Mouse (Mus musculus): ENCODE data around the gene Csf2rb. TPM values are rescaled to one million over a fixed set of nuclear protein-coding genes. Genes with fewer than 3 reads are reported as not detected.
"Not testable (repeated sequence)": the region's sequence is repeated elsewhere in the genome, so short reads cannot be mapped to it uniquely, and the experiment has no call there.

The Csf2rb gene
- polyA plus RNA-seq, 1 experiment from 2014 or later: 3.9 TPM

DNA sequence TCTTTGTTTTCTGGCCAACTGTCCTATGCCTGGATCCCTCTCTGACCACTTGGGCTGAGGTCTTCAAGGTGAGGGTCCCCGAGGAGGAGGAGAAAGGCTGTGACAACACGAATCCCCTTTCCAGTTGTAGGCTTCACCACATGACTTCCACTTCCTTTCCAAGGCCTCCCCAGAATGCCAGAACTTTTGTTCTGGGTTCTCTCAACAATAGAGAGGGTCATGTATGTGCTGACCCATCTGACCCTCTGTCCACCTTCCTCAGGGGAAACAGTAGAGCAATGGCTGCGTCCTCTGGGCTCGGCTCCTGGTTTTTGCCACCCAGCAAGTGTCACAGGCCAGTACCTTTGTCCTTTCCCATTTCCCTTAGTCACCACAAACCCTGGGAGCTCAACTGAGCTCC is 14.6 kb upstream of the Csf2rb start:
- 85% methylated on average over 4 of the region's 4 CpGs for WGBS

DNA sequence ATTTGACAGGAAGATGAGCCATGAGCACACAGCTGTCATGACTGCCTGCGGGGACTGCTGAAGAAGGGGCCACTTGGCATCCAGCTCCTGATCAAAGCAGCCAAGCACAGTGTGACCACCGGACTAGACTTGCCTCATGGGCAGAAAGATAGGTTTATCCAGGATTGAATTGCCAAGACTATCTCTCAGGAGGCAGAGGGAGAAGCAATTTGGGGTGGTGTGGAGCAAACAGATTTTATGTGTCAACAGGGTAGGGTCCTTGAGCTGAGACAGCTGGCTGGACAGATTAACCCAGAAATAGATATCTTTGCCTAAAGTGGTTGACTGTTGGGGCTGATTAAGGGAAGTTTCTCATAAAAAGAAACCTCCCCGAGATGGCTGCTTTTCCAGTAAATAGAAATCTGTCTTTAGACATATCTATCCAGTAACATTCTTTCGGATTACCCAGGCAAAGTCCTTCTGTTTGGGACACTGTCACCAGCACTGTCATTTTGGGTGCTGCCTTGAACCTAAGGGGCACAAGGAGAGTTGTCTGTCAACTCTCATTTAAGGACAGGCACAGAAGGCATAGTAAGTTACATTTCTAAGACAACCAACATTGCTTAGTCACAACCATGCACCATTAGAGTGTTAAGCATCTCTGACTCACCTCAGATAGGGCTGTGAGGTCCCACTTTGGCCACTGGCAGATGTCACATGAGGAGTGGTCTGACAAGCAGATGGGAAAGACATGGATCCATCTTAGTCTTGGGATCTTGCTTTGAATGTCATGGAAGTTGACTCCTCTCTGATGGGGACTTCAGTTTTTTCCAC is 12.9 kb upstream of the Csf2rb start:
- not testable (repeated sequence) for H3K4me3 ChIP-seq; H3K9me3 ChIP-seq; DNase-seq (ENCODE audit: extremely low spot score, low spot score); H3K4me1 ChIP-seq; H3K27ac ChIP-seq; H3K36me3 ChIP-seq (replicated peaks); H3K27me3 ChIP-seq (ENCODE audit: poor library complexity, severe bottlenecking)
- WGBS: 86% methylated on average over 4 of the region's 4 CpGs

More for the DNA sequence above, 14.6 kb upstream of the Csf2rb start:
- Histone ChIP-seq H3K27ac (no peak overlapping the region), H3K27me3 (ENCODE audit: poor library complexity, severe bottlenecking) (no peaks in the 10 kb centered on the region), H3K4me3 (no peak overlapping the region), H3K36me3 (replicated peaks) (no peaks in the 10 kb centered on the region), H3K9me3 (no peaks in the 10 kb centered on the region), H3K4me1 (0 out of 2 replicates have a peak, but pooled peaks cover 3% of the 10 kb centered on the region)
- DNase-seq (ENCODE audit: extremely low spot score, low spot score): no peak

DNA sequence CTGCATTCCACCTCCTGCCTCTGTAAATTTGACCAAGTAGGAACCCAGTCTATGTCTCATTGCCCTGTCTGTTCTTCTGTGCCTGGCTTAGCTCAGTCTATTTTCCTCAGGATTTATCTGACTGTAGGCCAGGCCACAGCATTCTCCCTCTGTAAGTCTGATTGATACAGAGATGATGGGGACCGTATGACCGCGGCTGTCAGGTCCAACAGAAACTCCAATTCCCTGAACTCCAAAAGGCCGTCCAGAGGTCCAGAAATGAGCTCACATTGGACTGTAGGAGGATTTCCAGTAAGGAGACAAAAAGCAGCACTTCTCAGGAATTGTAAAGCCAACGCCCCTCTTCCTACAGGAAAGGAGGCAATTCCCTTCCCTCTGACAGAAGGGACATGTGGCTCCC is 11.9 kb upstream of the Csf2rb start:
- 90% methylated on average over 5 of the region's 5 CpGs for WGBS
- not testable (repeated sequence) for H3K4me1 ChIP-seq; DNase-seq (ENCODE audit: extremely low spot score, low spot score)

DNA sequence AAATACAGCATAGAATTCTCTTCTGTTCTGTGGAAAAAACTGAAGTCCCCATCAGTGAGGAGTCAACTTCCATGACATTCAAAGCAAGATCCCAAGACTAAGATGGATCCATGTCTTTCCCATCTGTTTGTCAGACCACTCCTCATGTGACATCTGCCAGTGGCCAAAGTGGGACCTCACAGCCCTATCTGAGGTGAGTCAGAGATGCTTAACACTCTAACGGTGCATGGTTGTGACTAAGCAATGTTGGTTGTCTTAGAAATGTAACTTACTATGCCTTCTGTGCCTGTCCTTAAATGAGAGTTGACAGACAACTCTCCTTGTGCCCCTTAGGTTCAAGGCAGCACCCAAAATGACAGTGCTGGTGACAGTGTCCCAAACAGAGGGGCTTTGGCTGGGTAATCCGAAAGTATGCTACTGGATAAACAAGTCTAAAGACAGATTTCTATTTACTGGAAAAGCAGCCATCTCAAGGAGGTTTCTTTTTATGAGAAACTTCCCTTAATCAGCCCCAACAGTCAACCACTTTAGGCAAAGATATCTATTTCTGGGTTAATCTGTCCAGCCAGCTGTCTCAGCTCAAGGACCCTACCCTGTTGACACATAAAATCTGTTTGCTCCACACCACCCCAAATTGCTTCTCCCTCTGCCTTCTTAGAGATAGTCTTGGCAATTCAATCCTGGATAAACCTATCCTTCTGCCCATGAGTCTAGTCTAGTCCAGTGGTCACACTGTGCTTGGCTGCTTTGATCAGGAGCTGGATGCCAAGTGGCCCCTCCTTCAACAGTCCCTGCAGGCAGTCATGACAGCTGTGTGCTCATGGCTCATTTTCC is 7.0 kb upstream of the Csf2rb start:
- 91% methylated on average over 2 of the region's 2 CpGs for WGBS
- not testable (repeated sequence) for H3K27ac ChIP-seq; H3K4me1 ChIP-seq; H3K36me3 ChIP-seq (replicated peaks); H3K4me3 ChIP-seq; H3K9me3 ChIP-seq; DNase-seq (ENCODE audit: extremely low spot score, low spot score); H3K27me3 ChIP-seq (ENCODE audit: poor library complexity, severe bottlenecking)

More for the DNA sequence above, 11.9 kb upstream of the Csf2rb start:
- not testable (repeated sequence) for H3K27me3 ChIP-seq (ENCODE audit: poor library complexity, severe bottlenecking); H3K27ac ChIP-seq; H3K36me3 ChIP-seq (replicated peaks); H3K4me3 ChIP-seq; H3K9me3 ChIP-seq

DNA sequence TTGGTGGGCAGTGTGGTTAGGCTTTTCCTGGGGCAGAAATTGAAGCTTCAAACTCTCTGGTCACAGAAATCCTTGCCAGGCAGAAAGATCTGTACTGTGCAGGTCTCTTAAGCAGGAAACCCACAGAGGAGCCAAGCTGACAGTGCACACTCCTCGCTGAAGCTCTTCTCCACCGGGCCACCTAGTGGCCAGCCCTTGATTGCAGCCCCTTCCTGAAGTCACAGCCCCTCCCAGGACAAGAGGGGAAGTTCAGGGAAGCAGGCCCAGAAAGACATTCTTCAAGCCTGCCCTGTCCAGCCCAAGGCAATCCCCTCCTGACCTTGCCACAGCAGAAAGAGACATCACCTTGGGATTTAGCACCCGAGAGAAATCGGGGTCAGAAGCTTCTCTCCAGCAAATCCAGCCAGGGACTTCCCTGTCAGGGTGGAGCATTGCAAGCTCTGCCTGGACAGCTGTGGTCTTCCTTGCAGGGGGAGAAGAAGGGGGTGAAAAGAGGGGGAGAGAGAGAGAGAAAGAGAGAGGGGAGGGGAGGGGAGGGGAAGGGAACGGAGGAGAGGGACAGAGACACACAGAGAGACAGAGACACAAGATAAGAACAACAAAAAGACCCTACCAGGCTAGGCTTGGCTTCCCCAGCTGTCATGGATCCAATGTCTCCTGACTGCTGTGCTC is 4.6 kb upstream of the Csf2rb start:
- Histone ChIP-seq H3K36me3 (replicated peaks) (no peaks in the 10 kb centered on the region), H3K9me3 (no peaks in the 10 kb centered on the region), H3K4me1 (peaks cover 4% of the 10 kb centered on the region; the same call in 1 of the 2 replicates), H3K27ac (0 out of 2 replicates have a peak overlapping the region, but pooled peaks have one; percentile 9), H3K4me3 (no peak overlapping the region), H3K27me3 (ENCODE audit: poor library complexity, severe bottlenecking) (no peaks in the 10 kb centered on the region)
- peak; percentile 55 for DNase-seq (ENCODE audit: extremely low spot score, low spot score)
- WGBS: 19% methylated on average over 5 of the region's 5 CpGs

- WGBS: 70% methylated on average over 1 of the region's 1 CpGs
Measured at GRCm38 (mm10) chr15:78323366-78323765, 2.2 kb upstream of the Csf2rb start.

GRCm38 (mm10) chr15:78324294-78324693 is 1.3 kb upstream of the Csf2rb start:
- Histone ChIP-seq H3K9me3 (no peaks in the 10 kb centered on the region), H3K4me1 (peaks cover 10% of the 10 kb centered on the region), H3K4me3 (no peak overlapping the region), H3K27ac (no peak overlapping the region), H3K36me3 (replicated peaks) (no peaks in the 10 kb centered on the region), H3K27me3 (ENCODE audit: poor library complexity, severe bottlenecking) (no peaks in the 10 kb centered on the region)
- 83% methylated on average over 2 of the region's 2 CpGs for WGBS
- DNase-seq (ENCODE audit: extremely low spot score, low spot score): no peak

More at GRCm38 (mm10) chr15:78323366-78323765, 2.2 kb upstream of the Csf2rb start:
- no peaks in the 10 kb centered on the region for H3K9me3 ChIP-seq
- H3K36me3 ChIP-seq (replicated peaks): no peaks in the 10 kb centered on the region
- no peak overlapping the region for H3K4me3 ChIP-seq
- no peaks in the 10 kb centered on the region for H3K27me3 ChIP-seq (ENCODE audit: poor library complexity, severe bottlenecking)
- peaks cover 5% of the 10 kb centered on the region for H3K4me1 ChIP-seq
- no peak overlapping the region for H3K27ac ChIP-seq
- DNase-seq (ENCODE audit: extremely low spot score, low spot score): no peak

DNA sequence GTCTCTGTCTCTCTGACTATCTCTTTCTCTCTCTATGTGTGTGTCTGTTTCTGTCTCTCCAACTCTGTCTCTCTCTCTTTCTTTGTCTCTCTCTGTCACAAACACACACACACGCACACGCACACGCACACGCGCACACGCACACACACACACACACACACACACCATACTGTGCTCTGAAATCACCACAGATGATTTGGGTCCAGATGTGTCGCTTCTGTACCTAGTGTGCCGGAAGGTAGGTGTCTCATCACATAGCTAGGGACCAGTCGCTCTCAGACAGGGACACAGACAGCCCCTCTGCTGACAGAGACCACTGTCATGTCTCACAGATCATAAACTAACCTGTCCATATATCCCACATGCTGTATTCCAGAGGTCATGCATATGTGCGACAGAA is 1.2 kb downstream of the Csf2rb start:
- H3K36me3 ChIP-seq (replicated peaks): no peaks in the 10 kb centered on the region
- peaks cover 6% of the 10 kb centered on the region for H3K4me1 ChIP-seq
- no peak overlapping the region for H3K4me3 ChIP-seq
- no peak for DNase-seq (ENCODE audit: extremely low spot score, low spot score)
- H3K27ac ChIP-seq: no peak overlapping the region
- no peaks in the 10 kb centered on the region for H3K27me3 ChIP-seq (ENCODE audit: poor library complexity, severe bottlenecking)
- H3K9me3 ChIP-seq: no peaks in the 10 kb centered on the region
- 93% methylated on average over 10 of the region's 10 CpGs for WGBS

- not testable (repeated sequence) for H3K4me1 ChIP-seq; DNase-seq (ENCODE audit: extremely low spot score, low spot score); H3K27me3 ChIP-seq (ENCODE audit: poor library complexity, severe bottlenecking); H3K4me3 ChIP-seq; H3K27ac ChIP-seq; H3K9me3 ChIP-seq; H3K36me3 ChIP-seq (replicated peaks)
- 86% methylated on average over 6 of the region's 6 CpGs for WGBS
Measured at GRCm38 (mm10) chr15:78327753-78328341, 2.3 kb downstream of the Csf2rb start.

DNA sequence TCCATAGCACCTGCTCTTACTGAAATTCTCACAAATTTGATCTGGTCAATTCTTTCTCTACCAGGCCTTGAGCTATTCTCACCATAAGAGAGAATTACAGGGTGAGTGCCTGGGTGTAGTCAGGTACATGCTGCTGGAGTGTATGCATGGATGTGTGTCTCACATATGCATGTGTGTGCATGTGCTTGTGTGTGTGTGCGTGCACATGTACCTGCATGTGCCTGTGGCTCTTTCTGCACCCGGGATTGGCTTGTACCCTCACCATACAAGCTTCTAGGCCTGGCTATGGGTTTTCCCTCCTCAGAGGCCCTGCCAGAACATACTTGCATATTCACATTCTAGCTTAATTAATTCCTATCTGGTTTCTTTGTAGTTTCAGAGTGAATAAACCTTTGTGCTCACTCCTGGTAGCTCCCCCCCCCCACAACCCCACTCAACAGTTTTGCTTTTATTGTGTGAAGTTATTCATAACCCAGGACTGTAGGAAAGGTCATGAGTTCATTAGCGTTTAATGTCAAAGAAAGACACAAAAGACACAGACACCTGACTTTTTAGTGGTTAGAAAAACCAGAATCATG is 3.1 kb downstream of the Csf2rb start:
- no peaks in the 10 kb centered on the region for H3K36me3 ChIP-seq (replicated peaks)
- 90% methylated on average over 3 of the region's 3 CpGs for WGBS
- DNase-seq (ENCODE audit: extremely low spot score, low spot score): no peak
- H3K4me3 ChIP-seq: no peak overlapping the region
- no peaks in the 10 kb centered on the region for H3K27me3 ChIP-seq (ENCODE audit: poor library complexity, severe bottlenecking)
- no peaks in the 10 kb centered on the region for H3K9me3 ChIP-seq
- H3K4me1 ChIP-seq: peaks cover 6% of the 10 kb centered on the region
- no peak overlapping the region for H3K27ac ChIP-seq

DNA sequence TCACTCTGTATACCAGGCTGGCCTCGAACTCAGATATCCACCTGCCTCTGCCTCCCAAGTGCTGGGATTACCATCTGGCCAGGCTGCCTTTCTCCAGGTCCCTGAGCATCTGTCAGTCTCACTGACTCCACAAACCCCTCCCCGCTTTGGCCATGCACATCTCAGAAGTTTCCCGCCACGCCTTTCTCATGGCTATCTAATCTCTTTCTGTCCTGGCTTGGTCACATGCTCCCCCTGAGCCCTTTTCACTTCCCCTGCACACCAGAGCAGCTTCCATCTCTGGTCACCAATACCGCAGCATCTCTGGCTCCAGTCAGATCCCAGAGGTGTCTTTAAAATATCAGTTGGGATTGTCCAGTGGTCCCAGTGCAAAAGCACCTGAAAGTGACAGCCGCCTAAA is 4.4 kb downstream of the Csf2rb start:
- not testable (repeated sequence) for H3K27ac ChIP-seq; H3K27me3 ChIP-seq (ENCODE audit: poor library complexity, severe bottlenecking); H3K9me3 ChIP-seq; H3K36me3 ChIP-seq (replicated peaks); H3K4me3 ChIP-seq; DNase-seq (ENCODE audit: extremely low spot score, low spot score); H3K4me1 ChIP-seq
- 88% methylated on average over 6 of the region's 6 CpGs for WGBS

DNA sequence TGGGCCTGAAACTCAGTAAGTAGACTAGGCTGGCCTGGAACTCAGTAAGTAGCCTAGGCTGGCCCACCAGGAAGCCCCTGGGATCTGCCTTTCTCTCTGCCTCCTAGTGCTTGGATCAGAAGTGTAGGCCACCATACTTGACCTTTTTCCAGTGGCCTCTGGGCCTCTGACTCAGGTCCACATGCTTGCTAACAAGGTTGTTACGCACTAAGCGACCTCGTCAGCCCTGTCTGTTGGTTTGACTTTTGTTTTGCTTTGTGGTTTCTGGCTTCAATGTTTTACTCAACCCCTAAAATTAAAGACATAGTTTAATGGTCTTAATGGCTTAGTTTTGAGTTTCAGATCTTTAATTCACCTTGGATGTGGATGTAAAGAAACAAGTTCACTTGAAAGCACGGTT is 5.2 kb downstream of the Csf2rb start:
- DNase-seq (ENCODE audit: extremely low spot score, low spot score): no peak
- Histone ChIP-seq H3K4me3 (no peak overlapping the region), H3K9me3 (no peaks in the 10 kb centered on the region), H3K36me3 (replicated peaks) (no peaks in the 10 kb centered on the region), H3K27me3 (ENCODE audit: poor library complexity, severe bottlenecking) (no peaks in the 10 kb centered on the region), H3K4me1 (peaks cover 6% of the 10 kb centered on the region), H3K27ac (no peak overlapping the region)
- WGBS: 90% methylated on average over 4 of the region's 4 CpGs

All from forebrain, embryonic 10.5 days (tissue).